Mouse (Mus musculus): ENCODE data around the gene Ctrc.

The Ctrc gene

GRCm38 (mm10) chr4:141867498-141867897 is 21.3 kb upstream of the Ctrc start:
- DNase-seq (ENCODE audit: extremely low read depth, low read depth) = no peak

- DNase-seq (ENCODE audit: extremely low read depth, low read depth) = no peak
Measured at GRCm38 (mm10) chr4:141866933-141867490, 20.9 kb upstream of the Ctrc start.

GRCm38 (mm10) chr4:141865600-141865999 is 19.4 kb upstream of the Ctrc start:
- no peak for DNase-seq (ENCODE audit: extremely low read depth, low read depth)

GRCm38 (mm10) chr4:141865006-141865405 is 18.8 kb upstream of the Ctrc start:
- DNase-seq (ENCODE audit: extremely low read depth, low read depth) = no peak

GRCm38 (mm10) chr4:141864506-141864905 is 18.3 kb upstream of the Ctrc start:
- DNase-seq (ENCODE audit: extremely low read depth, low read depth) = no peak

- DNase-seq (ENCODE audit: extremely low read depth, low read depth) = no peak
Measured at GRCm38 (mm10) chr4:141863726-141864280, 17.6 kb upstream of the Ctrc start.

- DNase-seq (ENCODE audit: extremely low read depth, low read depth) = no peak
Measured at GRCm38 (mm10) chr4:141862867-141863266, 16.7 kb upstream of the Ctrc start.

GRCm38 (mm10) chr4:141861591-141862295 is 15.6 kb upstream of the Ctrc start:
- DNase-seq (ENCODE audit: extremely low read depth, low read depth) = no peak

- no peak for DNase-seq (ENCODE audit: extremely low read depth, low read depth)
Measured at GRCm38 (mm10) chr4:141860246-141860841, 14.2 kb upstream of the Ctrc start.

GRCm38 (mm10) chr4:141859351-141859750 is 13.2 kb upstream of the Ctrc start:
- no peak for DNase-seq (ENCODE audit: extremely low read depth, low read depth)

GRCm38 (mm10) chr4:141858501-141858900 is 12.3 kb upstream of the Ctrc start:
- DNase-seq (ENCODE audit: extremely low read depth, low read depth) = no peak

GRCm38 (mm10) chr4:141857422-141857930 is 11.3 kb upstream of the Ctrc start:
- DNase-seq (ENCODE audit: extremely low read depth, low read depth) = no peak

- no peak for DNase-seq (ENCODE audit: extremely low read depth, low read depth)
Measured at GRCm38 (mm10) chr4:141853437-141853836, 7.3 kb upstream of the Ctrc start.

- no peak for DNase-seq (ENCODE audit: extremely low read depth, low read depth)
Measured at GRCm38 (mm10) chr4:141834536-141835095, 11.5 kb downstream of the Ctrc start.

GRCm38 (mm10) chr4:141833911-141834310 is 12.2 kb downstream of the Ctrc start:
- DNase-seq (ENCODE audit: extremely low read depth, low read depth) = no peak

GRCm38 (mm10) chr4:141831361-141831760 is 14.8 kb downstream of the Ctrc start:
- no peak for DNase-seq (ENCODE audit: extremely low read depth, low read depth)

- DNase-seq (ENCODE audit: extremely low read depth, low read depth) = no peak
Measured at GRCm38 (mm10) chr4:141830381-141830780, 15.8 kb downstream of the Ctrc start.

GRCm38 (mm10) chr4:141828177-141828576 is 18.0 kb downstream of the Ctrc start:
- no peak for DNase-seq (ENCODE audit: extremely low read depth, low read depth)

GRCm38 (mm10) chr4:141827401-141827800 is 18.8 kb downstream of the Ctrc start:
- no peak for DNase-seq (ENCODE audit: extremely low read depth, low read depth)

GRCm38 (mm10) chr4:141826060-141826459 is 20.1 kb downstream of the Ctrc start, which contains the start of gene Cela2a:
Cela2a (minus strand) TSS chr4:141826160.
- no peak for DNase-seq (ENCODE audit: extremely low read depth, low read depth)

GRCm38 (mm10) chr4:141822979-141823378 is 23.2 kb downstream of the Ctrc start:
- DNase-seq (ENCODE audit: extremely low read depth, low read depth) = no peak

- no peak for DNase-seq (ENCODE audit: extremely low read depth, low read depth)
Measured at GRCm38 (mm10) chr4:141822089-141822488, 24.1 kb downstream of the Ctrc start.

Data from MEL-GATA-1-ER (cell line).